Mouse (Mus musculus) ES-Bruce4 (cell line): ENCODE measurements around the gene Nucks1. TPM values are rescaled to one million over a fixed set of nuclear protein-coding genes. Genes with fewer than 3 reads are reported as not detected.

Experiments used
- H3K27ac ChIP-seq: 2 replicates; pipeline ENCODE4 v1.5.1; 2012; ENCODE audit warnings: low read length, inconsistent platforms; ENCODE audit not compliant: insufficient read depth
- H3K27me3 ChIP-seq: 2 replicates; pipeline ENCODE4 v1.6.1; 2012; ENCODE audit warnings: mild to moderate bottlenecking, low read length, inconsistent platforms; ENCODE audit not compliant: control insufficient read depth, poor library complexity, insufficient read depth, severe bottlenecking
- H3K36me3 ChIP-seq: 2 replicates; pipeline ENCODE4 v1.6.1; 2012; ENCODE audit warnings: inconsistent platforms, mild to moderate bottlenecking, low read length, moderate library complexity; ENCODE audit not compliant: control insufficient read depth, poor library complexity, insufficient read depth, severe bottlenecking
- H3K4me1 ChIP-seq: one replicate; pipeline ENCODE4 v1.8.1; 2011; ENCODE audit warnings: low read length; ENCODE audit not compliant: control insufficient read depth, insufficient read depth
- H3K4me3 ChIP-seq: 2 replicates; pipeline ENCODE4 v1.5.1; 2011; ENCODE audit warnings: low read depth, mild to moderate bottlenecking, low read length
- H3K9ac ChIP-seq: 2 replicates; pipeline ENCODE4 v1.6.1; 2012; ENCODE audit warnings: low read depth, mild to moderate bottlenecking, inconsistent platforms; ENCODE audit not compliant: poor library complexity, severe bottlenecking
- H3K9me3 ChIP-seq: replicated peaks from 2 replicates; pipeline ENCODE4 v1.6.1; 2012; ENCODE audit warnings: mild to moderate bottlenecking, low read length, inconsistent platforms; ENCODE audit not compliant: control insufficient read depth, poor library complexity, insufficient read depth, severe bottlenecking
- CTCF ChIP-seq: IDR thresholded peaks from one replicate; pipeline ENCODE4 v1.8.1; 2011; ENCODE audit warnings: low read depth, low read length
- EP300 ChIP-seq: IDR thresholded peaks from 2 replicates; pipeline ENCODE4 v1.6.1; 2011; ENCODE audit warnings: low read depth, low read length; ENCODE audit not compliant: insufficient read depth
- POLR2A ChIP-seq: IDR thresholded peaks from one replicate; pipeline ENCODE4 v1.8.1; 2011; ENCODE audit warnings: low read length; ENCODE audit not compliant: insufficient read depth
- polyA plus RNA-seq: library from polyadenylated mRNA; stranded (reverse); fragments of >200 nt; gene quantifications from 2 replicates; pipeline ENCODE4 v1.2.4, GENCODE M21; 2011; ENCODE audit warnings: low read depth; ENCODE audit not compliant: missing spikeins, insufficient read depth, insufficient read length

Nucks1 gene
- polyA plus RNA-seq, 1 experiment: 328 TPM

DNA sequence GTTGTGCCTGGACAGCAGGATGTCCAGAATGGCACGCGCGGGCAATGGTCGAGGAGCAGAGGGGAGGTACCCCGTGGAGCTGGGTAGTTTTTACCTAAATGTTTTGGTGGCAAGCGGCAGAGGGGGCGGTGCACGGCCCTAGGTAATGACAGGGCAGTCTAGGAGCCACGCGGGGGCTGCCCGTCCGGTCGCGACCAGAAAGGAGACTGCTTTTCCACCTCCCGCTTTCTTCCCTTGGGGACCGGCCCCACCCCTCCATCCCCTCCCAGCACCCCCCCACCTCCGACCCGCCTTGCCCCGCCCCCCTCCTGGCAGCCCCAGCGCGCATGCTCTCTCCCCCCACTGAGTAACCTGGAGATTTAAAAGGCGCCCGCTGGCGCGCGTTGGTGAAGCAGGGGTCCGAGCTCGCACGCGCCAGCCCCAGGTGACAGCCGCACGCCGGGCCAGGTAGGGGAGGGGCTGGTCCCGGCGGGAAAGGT lies 52.3 kb downstream of the Nucks1 start, which contains the start of gene Slc45a3:
Slc45a3 (plus strand) TSS at position 362 of the 479 bp plus-strand sequence.
- peaks cover 4% of the 10 kb centered on the region for H3K27me3 ChIP-seq

DNA sequence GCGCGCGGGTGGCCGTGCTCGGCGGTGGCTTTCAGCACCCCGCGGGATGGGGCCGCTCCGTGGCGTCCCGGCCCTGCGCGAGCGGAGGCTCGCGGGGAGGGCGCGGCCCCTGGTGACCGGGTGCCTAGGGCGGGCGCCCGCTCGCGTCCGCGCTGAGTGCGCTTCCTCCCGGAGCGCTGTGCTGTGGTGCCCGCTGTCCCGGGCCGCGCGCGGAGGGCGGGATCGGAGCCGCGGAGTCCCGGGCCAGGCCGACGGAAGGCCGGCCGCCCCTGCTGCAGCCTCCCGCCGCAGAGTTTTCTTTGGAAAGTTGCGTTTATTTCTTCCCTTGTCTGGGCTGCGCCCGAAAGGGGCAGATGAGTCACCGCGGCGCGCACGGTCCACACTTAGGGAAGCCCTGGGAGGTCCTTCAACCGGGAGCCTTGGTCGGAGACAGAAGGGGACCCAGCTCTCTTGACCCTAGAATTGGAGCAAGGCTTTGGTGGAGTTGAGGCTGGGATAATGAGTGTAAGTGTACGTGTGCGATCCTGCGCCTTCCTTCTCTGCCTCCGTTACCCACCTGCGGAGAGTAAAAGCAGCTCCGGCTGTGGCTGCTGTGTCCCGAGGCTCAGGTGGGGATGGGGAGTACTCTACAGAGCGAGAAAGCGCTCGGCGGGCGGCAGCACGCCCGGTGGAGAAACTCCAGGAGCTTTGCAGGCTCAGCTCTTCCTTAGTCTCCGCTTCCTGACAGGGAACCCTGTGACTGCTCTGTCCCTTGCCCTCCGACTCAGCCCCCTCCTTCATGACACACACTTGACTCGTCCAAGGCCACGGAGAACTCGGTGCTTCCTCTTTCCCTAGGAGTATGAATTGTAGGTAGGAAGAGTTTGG lies 53.0 kb downstream of the Nucks1 start:
- Histone ChIP-seq H3K4me3 (peak overlapping the region; percentile 73), H3K9ac (peak overlapping the region; percentile 76), H3K4me1 (no peaks in the 10 kb centered on the region), H3K27ac (no peak overlapping the region), H3K36me3 (no peaks in the 10 kb centered on the region), H3K27me3 (peaks cover 4% of the 10 kb centered on the region), H3K9me3 (no peaks in the 10 kb centered on the region)
- TF ChIP-seq POLR2A: no peak
- no peak for TF ChIP-seq EP300
- no peak for TF ChIP-seq CTCF

More for the DNA sequence above, 52.3 kb downstream of the Nucks1 start, which contains the start of gene Slc45a3:
- H3K36me3 ChIP-seq: no peaks in the 10 kb centered on the region
- H3K9ac ChIP-seq: peak within 1 kb of the TSS; percentile 76
- H3K27ac ChIP-seq: no peak within 1 kb of the TSS
- no peaks in the 10 kb centered on the region for H3K9me3 ChIP-seq
- TF ChIP-seq POLR2A: no peak
- no peak for TF ChIP-seq EP300
- no peak for TF ChIP-seq CTCF
- H3K4me3 ChIP-seq: peak within 1 kb of the TSS; percentile 73
- H3K4me1 ChIP-seq: no peaks in the 10 kb centered on the region

GRCm38 (mm10) chr1:131964100-131964499 lies 53.8 kb downstream of the Nucks1 start:
- Histone ChIP-seq H3K4me1 (no peaks in the 10 kb centered on the region), H3K9ac (no peak overlapping the region), H3K36me3 (no peaks in the 10 kb centered on the region), H3K4me3 (no peak overlapping the region), H3K9me3 (no peaks in the 10 kb centered on the region), H3K27ac (no peak overlapping the region), H3K27me3 (peaks cover 4% of the 10 kb centered on the region)
- TF ChIP-seq POLR2A: no peak
- no peak for TF ChIP-seq CTCF
- no peak for TF ChIP-seq EP300

- no peak overlapping the region for H3K27ac ChIP-seq
- no peak overlapping the region for H3K9ac ChIP-seq
- no peaks in the 10 kb centered on the region for H3K4me1 ChIP-seq
- H3K9me3 ChIP-seq: no peaks in the 10 kb centered on the region
- no peak overlapping the region for H3K4me3 ChIP-seq
- H3K27me3 ChIP-seq: peaks cover 4% of the 10 kb centered on the region
- H3K36me3 ChIP-seq: no peaks in the 10 kb centered on the region
- TF ChIP-seq POLR2A: no peak
- TF ChIP-seq EP300: no peak
- TF ChIP-seq CTCF: no peak
Observed at GRCm38 (mm10) chr1:131964580-131964979, 54.2 kb downstream of the Nucks1 start.

DNA sequence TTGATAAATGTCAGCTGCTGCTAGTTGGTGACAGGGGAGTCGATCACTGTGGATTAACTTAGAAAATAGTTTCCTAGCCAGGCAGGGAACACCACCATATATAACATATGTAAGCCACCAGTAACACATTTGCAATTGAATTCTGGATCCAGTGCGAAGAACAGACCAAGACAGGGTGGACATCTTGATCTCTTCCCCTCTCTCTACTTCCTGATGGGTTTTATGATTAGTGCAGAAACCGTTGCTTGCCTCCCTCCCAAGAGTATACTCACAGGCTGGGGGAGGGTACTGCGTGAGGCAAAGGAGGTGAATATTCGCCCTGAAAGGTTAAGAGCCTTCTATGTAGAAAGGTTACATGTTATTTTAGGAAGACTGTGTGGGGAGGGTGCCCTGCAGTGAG lies 55.5 kb downstream of the Nucks1 start:
- Histone ChIP-seq H3K4me1 (peaks cover 3% of the 10 kb centered on the region), H3K9me3 (no peaks in the 10 kb centered on the region), H3K9ac (no peak overlapping the region), H3K4me3 (no peak overlapping the region), H3K27me3 (peaks cover 4% of the 10 kb centered on the region), H3K36me3 (no peaks in the 10 kb centered on the region), H3K27ac (no peak overlapping the region)
- TF ChIP-seq POLR2A: no peak
- TF ChIP-seq CTCF: no peak
- no peak for TF ChIP-seq EP300

GRCm38 (mm10) chr1:131967336-131967735 lies 57.0 kb downstream of the Nucks1 start:
- Histone ChIP-seq H3K4me3 (no peak overlapping the region), H3K4me1 (peaks cover 6% of the 10 kb centered on the region)
- TF ChIP-seq EP300: no peak
- no peak for TF ChIP-seq POLR2A
- TF ChIP-seq CTCF: no peak

More at GRCm38 (mm10) chr1:131967336-131967735, 57.0 kb downstream of the Nucks1 start:
- peaks cover 4% of the 10 kb centered on the region for H3K27me3 ChIP-seq
- H3K9me3 ChIP-seq: no peaks in the 10 kb centered on the region
- H3K27ac ChIP-seq: no peak overlapping the region
- no peaks in the 10 kb centered on the region for H3K36me3 ChIP-seq
- H3K9ac ChIP-seq: no peak overlapping the region
